Mouse (Mus musculus): Measurements from ENCODE around the gene Fez2. TPM values are rescaled to one million over a fixed set of nuclear protein-coding genes. Genes with fewer than 3 reads are reported as not detected.

Gene Fez2
- polyA plus RNA-seq, 1 experiment from 2014 or later, result 63.6 TPM

DNA sequence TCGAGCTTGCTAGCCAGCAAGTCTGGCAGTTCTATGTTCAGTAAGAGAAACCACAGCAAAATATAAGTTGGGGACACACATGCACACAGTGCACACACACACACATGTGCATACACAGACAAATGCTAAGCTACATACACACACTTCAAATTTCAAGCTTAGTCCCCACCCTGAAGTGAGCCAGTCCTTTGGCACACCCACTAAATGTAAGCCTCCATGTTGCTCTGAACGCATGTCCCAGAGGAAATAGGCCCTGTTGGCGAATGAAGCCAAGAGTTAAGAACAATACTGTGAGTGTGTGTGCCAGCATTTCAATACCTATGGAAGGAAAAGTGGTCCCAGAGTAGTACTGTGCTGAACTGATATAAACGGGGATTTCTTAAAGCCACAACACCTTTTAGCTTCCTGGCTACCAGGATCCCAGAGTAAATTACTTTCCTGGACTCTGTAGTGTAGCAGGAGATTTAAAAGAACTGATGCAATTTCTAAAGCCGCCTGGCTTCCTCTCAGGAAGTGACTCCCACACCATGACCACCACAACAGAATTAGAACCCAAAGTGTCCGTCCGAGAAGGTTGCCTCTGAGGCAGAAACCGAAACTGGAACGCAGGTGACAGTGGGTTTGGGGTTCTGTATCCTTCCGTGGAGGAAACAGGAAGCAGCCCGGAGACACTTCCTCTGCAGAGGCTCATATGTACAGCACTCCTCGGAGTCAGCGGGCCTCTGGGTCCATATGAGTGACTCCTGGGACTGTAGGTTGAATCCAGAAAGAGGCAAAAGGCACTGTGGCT is 55.8 kb downstream of the Fez2 start:
- H3K27ac ChIP-seq (replicated peaks), result no peak overlapping the region
- WGBS, result 84% methylated on average over 13 of the region's 13 CpGs
- no peaks in the 10 kb centered on the region for H3K9me3 ChIP-seq (replicated peaks)
- ATAC-seq (ENCODE audit: low FRiP score), result no peak
- H3K36me3 ChIP-seq, result peaks cover 3% of the 10 kb centered on the region; the same call in 1 of the 2 replicates
- H3K27me3 ChIP-seq (replicated peaks), result no peaks in the 10 kb centered on the region
- H3K4me1 ChIP-seq, result peaks cover 5% of the 10 kb centered on the region; the same call in 1 of the 2 replicates
- no peak overlapping the region for H3K4me2 ChIP-seq
- no peak overlapping the region for H3K9ac ChIP-seq (replicated peaks)
- no peak overlapping the region for H3K4me3 ChIP-seq (replicated peaks)

DNA sequence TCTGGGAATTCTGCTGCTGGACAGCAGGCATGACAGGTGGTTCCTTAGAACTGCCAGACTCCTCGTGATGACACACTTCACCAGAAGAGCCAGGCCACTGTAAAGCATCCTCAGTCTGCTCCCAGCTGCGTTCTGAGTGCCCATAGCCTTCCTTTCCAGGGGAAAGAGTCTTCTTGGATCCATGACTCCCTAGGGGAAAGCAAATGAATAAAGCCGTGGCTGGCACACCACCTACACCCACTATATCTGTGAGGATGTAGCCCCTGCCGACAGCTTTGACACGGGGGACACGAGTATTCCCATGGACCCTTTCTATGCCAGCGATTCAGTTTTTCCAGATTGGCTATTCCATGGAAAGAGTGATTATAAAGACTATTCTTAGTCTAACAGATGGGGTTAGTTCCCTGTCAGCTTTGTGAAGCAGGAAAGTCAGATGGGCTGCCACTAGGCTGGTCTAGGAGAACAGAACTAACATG is 59.7 kb downstream of the Fez2 start:
- H3K4me3 ChIP-seq (replicated peaks), result no peak overlapping the region
- H3K9me3 ChIP-seq (replicated peaks), result no peaks in the 10 kb centered on the region
- no peak for ATAC-seq (ENCODE audit: low FRiP score)
- no peak overlapping the region for H3K4me2 ChIP-seq
- H3K4me1 ChIP-seq, result peaks cover 10% of the 10 kb centered on the region
- H3K9ac ChIP-seq (replicated peaks), result no peak overlapping the region
- no peaks in the 10 kb centered on the region for H3K36me3 ChIP-seq
- 44% methylated on average over 7 of the region's 7 CpGs for WGBS
- H3K27ac ChIP-seq (replicated peaks), result 0 out of 2 replicates have a peak overlapping the region, but pooled peaks have one; percentile 9
- H3K27me3 ChIP-seq (replicated peaks), result no peaks in the 10 kb centered on the region

DNA sequence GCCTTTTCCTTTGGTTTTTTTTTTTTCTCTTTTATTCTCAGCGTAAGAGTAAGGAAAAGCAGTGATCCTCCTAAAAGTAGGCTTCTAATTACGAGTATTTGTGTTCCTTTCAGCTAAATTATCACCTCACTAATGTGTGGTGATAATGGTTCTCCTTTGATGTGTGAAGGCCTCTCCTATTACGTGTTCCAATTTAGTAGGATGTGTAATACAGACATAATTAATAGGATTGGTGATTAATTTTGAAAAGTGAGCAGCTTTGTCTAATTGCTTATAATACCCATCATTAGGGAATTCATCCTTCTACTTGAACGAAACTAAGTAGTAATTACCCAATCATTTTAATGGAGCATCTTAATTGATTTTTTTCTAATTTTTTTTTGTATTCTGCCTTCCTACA is 60.2 kb downstream of the Fez2 start:
- Histone ChIP-seq H3K4me1 (peaks cover 10% of the 10 kb centered on the region), H3K4me2 (no peak overlapping the region), H3K9ac (replicated peaks) (no peak overlapping the region), H3K4me3 (replicated peaks) (no peak overlapping the region), H3K27me3 (replicated peaks) (no peaks in the 10 kb centered on the region), H3K9me3 (replicated peaks) (no peaks in the 10 kb centered on the region), H3K36me3 (no peaks in the 10 kb centered on the region), H3K27ac (replicated peaks) (no peak overlapping the region)
- 48% methylated on average over 4 of the region's 4 CpGs for WGBS
- no peak for ATAC-seq (ENCODE audit: low FRiP score)

DNA sequence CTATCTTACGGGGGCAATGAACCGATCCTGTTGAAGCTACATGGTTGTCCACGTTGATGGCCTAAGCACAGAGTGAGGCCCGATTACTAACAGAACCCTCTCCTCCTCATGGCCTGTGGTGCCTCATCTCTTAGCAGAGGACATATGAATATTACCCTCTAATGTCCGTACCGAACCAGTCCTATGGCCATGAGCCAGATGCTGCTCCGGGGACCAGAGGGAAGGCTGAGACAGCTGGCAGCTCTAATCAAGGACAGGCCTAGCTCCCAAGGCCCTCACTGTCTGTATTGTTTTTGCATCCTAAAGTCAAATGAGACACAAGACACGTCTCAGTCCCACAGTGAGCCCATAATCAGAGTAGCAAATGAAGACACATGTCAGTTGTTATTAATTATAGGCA is 62.3 kb downstream of the Fez2 start:
- ATAC-seq (ENCODE audit: low FRiP score), result no peak
- no peak overlapping the region for H3K4me2 ChIP-seq
- WGBS, result 66% methylated on average over 8 of the region's 8 CpGs
- no peak overlapping the region for H3K9ac ChIP-seq (replicated peaks)
- no peaks in the 10 kb centered on the region for H3K27me3 ChIP-seq (replicated peaks)
- peaks cover 10% of the 10 kb centered on the region for H3K4me1 ChIP-seq
- H3K9me3 ChIP-seq (replicated peaks), result no peaks in the 10 kb centered on the region
- no peak overlapping the region for H3K4me3 ChIP-seq (replicated peaks)
- 0 out of 2 replicates have a peak overlapping the region, but pooled peaks have one; percentile 18 for H3K27ac ChIP-seq (replicated peaks)
- H3K36me3 ChIP-seq, result no peaks in the 10 kb centered on the region; the same call in 1 of the 2 replicates

DNA sequence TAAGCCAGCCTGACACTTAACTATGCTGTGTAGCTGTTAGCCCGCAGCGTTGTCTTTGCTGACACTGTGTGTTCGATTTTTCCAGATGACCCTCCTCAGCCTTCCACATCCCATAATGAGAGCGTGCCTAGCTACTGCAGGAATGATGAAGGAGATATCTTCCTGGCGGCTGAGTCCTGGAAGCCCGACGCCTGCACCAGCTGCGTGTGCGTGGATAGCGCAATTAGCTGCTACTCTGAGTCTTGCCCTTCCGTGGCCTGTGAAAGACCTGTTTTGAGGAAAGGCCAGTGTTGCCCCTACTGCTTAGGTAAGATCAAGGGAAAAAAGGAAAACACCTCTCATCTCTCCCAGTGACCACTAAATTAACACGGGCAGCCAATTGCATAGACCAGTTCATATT is 63.1 kb downstream of the Fez2 start:
- Histone ChIP-seq H3K4me3 (replicated peaks) (no peak overlapping the region), H3K36me3 (no peaks in the 10 kb centered on the region; the same call in 1 of the 2 replicates), H3K27me3 (replicated peaks) (no peaks in the 10 kb centered on the region), H3K9me3 (replicated peaks) (no peaks in the 10 kb centered on the region), H3K4me1 (peaks cover 10% of the 10 kb centered on the region), H3K4me2 (no peak overlapping the region), H3K9ac (replicated peaks) (no peak overlapping the region), H3K27ac (replicated peaks) (no peak overlapping the region)
- WGBS, result 70% methylated on average over 12 of the region's 12 CpGs
- 0 out of 2 replicates have a peak, but pooled peaks have one; percentile 21 for ATAC-seq (ENCODE audit: low FRiP score)

DNA sequence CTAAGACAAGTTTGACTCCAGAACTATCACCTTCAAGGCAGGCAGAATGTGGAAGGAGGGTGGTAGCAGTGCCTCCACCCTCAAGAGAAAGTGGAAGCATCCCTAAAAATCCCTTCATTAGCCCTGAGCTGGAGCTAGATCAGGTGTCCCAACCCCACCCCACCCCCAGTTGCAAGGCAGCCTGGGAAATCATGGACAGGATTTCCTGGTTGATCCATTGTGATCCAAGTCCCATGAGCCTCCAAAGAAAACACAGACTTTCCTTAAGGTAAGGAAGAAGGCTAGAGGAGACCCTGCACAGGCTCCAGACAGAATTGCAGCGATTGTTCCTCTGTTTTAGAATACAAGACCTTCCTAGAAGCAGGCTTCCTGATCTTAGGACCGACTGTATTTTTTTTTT is 63.5 kb downstream of the Fez2 start:
- H3K4me2 ChIP-seq, result no peak overlapping the region
- H3K9me3 ChIP-seq (replicated peaks), result no peaks in the 10 kb centered on the region
- H3K27ac ChIP-seq (replicated peaks), result 0 out of 2 replicates have a peak overlapping the region, but pooled peaks have one; percentile 13
- 81% methylated on average over 2 of the region's 2 CpGs for WGBS
- H3K4me3 ChIP-seq (replicated peaks), result no peak overlapping the region
- no peaks in the 10 kb centered on the region for H3K27me3 ChIP-seq (replicated peaks)
- no peak overlapping the region for H3K9ac ChIP-seq (replicated peaks)
- no peak for ATAC-seq (ENCODE audit: low FRiP score)
- peaks cover 10% of the 10 kb centered on the region for H3K4me1 ChIP-seq
- no peaks in the 10 kb centered on the region; the same call in 1 of the 2 replicates for H3K36me3 ChIP-seq

DNA sequence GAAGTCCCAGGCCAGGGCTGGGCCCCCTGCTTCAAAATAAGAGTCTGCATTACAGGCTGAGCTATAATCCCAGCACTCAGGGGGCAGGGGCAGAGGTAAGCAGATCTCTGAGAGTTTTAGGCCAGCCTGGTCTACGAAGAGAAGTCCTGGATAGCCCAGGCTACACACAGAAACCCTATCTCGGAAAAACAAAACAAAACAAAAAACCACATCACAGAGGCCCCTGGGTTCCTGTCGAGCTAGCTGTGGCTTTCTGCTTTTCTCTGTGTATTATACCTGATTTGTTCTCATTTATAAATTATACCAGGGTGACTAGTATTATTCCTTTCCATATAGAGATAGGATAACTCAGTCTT is 65.5 kb downstream of the Fez2 start:
- WGBS, result 90% methylated on average over 3 of the region's 3 CpGs
- Histone ChIP-seq H3K27me3 (replicated peaks) (no peaks in the 10 kb centered on the region), H3K9ac (replicated peaks) (no peak overlapping the region), H3K4me1 (peaks cover 5% of the 10 kb centered on the region), H3K27ac (replicated peaks) (no peak overlapping the region), H3K36me3 (no peaks in the 10 kb centered on the region; the same call in 1 of the 2 replicates), H3K9me3 (replicated peaks) (no peaks in the 10 kb centered on the region), H3K4me2 (no peak overlapping the region), H3K4me3 (replicated peaks) (no peak overlapping the region)
- ATAC-seq (ENCODE audit: low FRiP score), result no peak

DNA sequence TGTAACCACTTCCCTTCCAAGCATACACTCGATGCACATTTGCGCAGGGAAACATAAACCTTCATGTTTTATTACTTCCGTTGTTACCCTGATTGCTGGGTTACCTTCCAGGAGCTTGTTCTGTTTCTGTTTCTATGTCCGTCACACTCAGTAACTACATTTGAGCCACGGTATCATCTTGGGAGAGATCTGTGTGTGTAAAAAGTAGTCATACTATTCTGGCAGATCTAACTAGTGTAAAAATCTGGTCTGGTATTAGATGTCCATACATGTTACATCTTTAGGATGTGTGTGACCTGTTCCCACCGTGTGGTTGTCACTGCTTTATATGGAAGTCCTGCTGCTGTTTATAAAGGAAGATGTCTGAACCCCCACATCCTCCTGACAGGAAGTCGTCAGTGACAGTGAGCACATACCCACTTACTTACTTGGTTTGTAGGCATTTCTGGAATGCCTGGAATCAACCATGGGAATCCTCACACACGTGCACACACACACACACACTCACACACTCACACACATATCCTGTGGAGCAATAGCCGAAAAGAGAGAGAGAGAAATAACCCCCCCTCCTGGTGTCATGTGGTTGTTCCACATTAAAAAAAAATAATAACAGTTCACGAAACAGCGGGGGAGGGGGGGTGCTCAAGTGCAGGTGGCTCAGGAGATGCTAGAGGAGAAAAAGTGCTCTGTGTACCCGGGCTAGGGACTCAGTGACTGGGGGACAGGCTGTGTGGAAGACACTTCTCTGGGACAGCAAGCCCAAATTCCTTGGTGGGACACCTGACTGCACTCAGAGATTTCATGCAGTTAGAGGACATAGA is 66.1 kb downstream of the Fez2 start:
- H3K27me3 ChIP-seq (replicated peaks), result no peaks in the 10 kb centered on the region
- H3K9me3 ChIP-seq (replicated peaks), result no peaks in the 10 kb centered on the region
- H3K4me3 ChIP-seq (replicated peaks), result no peak overlapping the region
- no peak overlapping the region for H3K4me2 ChIP-seq
- peaks cover 5% of the 10 kb centered on the region; the same call in 1 of the 2 replicates for H3K36me3 ChIP-seq
- peaks cover 5% of the 10 kb centered on the region for H3K4me1 ChIP-seq
- 78% methylated on average over 12 of the region's 12 CpGs for WGBS
- ATAC-seq (ENCODE audit: low FRiP score), result no peak
- H3K9ac ChIP-seq (replicated peaks), result no peak overlapping the region
- no peak overlapping the region for H3K27ac ChIP-seq (replicated peaks)

DNA sequence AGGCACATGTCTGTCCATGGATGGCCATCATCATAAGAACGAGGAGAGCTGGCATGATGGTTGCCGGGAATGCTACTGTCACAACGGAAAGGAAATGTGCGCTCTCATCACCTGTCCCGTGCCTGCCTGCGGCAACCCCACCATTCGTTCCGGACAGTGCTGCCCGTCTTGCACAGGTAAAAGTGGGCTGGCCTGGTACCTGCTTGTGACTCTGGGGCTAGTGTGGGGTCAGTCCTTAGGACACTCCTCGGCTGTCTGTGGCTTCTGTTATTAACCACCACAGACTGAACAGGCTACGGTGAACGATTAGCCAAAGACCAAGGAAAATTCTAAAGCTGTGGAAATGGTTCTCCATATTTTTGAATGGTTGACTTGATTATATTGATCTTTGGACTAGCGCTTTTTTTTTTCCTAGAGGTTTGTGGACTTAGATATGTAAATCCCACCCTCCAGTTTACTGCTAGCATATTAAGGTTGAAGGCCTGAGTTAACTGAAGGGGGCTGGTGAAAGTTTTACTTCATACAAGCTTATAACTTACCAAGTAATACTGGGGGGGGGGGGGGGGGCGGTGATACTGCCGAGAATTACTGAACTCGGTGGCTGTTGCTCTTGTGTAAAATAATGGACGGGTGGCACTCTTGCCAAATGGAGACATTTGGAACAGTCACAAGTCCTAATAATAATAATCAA is 70.7 kb downstream of the Fez2 start:
- Histone ChIP-seq H3K27ac (replicated peaks) (no peak overlapping the region), H3K4me2 (no peak overlapping the region), H3K9me3 (replicated peaks) (no peaks in the 10 kb centered on the region), H3K9ac (replicated peaks) (no peak overlapping the region), H3K4me3 (replicated peaks) (no peak overlapping the region), H3K27me3 (replicated peaks) (no peaks in the 10 kb centered on the region), H3K36me3 (peaks cover 15% of the 10 kb centered on the region), H3K4me1 (no peaks in the 10 kb centered on the region)
- no peak for ATAC-seq (ENCODE audit: low FRiP score)
- WGBS, result 94% methylated on average over 17 of the region's 17 CpGs

DNA sequence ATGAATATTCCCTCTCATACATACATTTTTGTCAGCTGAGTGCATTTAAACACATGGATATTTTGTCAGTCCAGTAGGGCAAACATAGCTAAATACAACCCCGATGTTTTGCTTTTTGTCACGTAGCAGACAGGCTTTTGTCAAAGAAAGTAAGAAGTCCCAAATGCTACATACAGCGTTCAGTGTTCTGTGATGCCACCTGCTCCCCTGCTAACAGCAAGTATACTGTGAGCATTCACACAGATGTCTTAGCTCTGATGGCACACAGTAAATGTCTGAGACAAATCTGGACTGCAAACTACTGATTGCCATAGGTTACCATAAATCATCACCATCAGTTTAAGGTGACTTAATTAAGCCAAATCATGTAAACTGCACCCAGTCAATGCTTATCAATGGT is 74.3 kb downstream of the Fez2 start:
- no peaks in the 10 kb centered on the region for H3K4me1 ChIP-seq
- no peak overlapping the region for H3K9ac ChIP-seq (replicated peaks)
- WGBS, result 78% methylated on average over 3 of the region's 3 CpGs
- H3K27ac ChIP-seq (replicated peaks), result no peak overlapping the region
- H3K9me3 ChIP-seq (replicated peaks), result no peaks in the 10 kb centered on the region
- H3K4me3 ChIP-seq (replicated peaks), result no peak overlapping the region
- no peak overlapping the region for H3K4me2 ChIP-seq
- ATAC-seq (ENCODE audit: low FRiP score), result no peak
- no peaks in the 10 kb centered on the region for H3K27me3 ChIP-seq (replicated peaks)
- peaks cover 17% of the 10 kb centered on the region for H3K36me3 ChIP-seq

DNA sequence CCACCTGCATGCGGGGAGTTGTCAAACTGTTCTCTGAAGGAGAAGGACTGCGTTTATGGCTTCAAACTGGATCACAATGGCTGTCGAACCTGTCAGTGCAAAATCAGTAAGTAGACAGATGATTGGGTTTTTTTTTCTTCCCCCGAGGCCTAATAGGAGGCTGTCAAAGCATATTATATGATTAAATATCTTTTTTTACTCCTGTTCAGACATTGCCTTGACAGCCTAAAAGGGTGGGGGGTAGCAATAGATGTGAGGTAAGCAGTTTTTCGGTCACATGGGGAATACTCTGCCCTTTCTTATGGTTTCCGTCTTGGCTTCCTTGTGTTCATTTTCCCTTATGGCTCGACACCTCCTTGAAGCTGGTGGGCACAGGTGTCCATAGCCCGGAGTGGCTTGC is 82.7 kb downstream of the Fez2 start:
- H3K36me3 ChIP-seq, result peaks cover 6% of the 10 kb centered on the region
- no peak overlapping the region for H3K9ac ChIP-seq (replicated peaks)
- no peak overlapping the region for H3K27ac ChIP-seq (replicated peaks)
- WGBS, result 89% methylated on average over 8 of the region's 8 CpGs
- no peak overlapping the region for H3K4me3 ChIP-seq (replicated peaks)
- no peak for ATAC-seq (ENCODE audit: low FRiP score)
- no peak overlapping the region for H3K4me2 ChIP-seq
- H3K4me1 ChIP-seq, result no peaks in the 10 kb centered on the region
- H3K9me3 ChIP-seq (replicated peaks), result no peaks in the 10 kb centered on the region
- no peaks in the 10 kb centered on the region for H3K27me3 ChIP-seq (replicated peaks)

Data from neural tube, embryonic 15.5 days (tissue).